Mouse (Mus musculus): ENCODE results near the gene Wwox.

GRCm38 (mm10) chr8:114927917-114928316, 488.5 kb downstream of the Wwox start:
- TF ChIP-seq POLR2A (IDR thresholded peaks at IDR 0.05; ENCODE audit: extremely low read depth, insufficient read depth, low read length), result no peak
- TF ChIP-seq CTCF (IDR thresholded peaks at IDR 0.05; ENCODE audit: extremely low read depth, insufficient read depth, low read length), result no peak
